Mouse (Mus musculus): ENCODE results near the gene Gm34653.
"Not testable (repeated sequence)": the region's sequence is repeated elsewhere in the genome, so short reads cannot be mapped to it uniquely, and the experiment has no call there.

The Gm34653 gene

DNA sequence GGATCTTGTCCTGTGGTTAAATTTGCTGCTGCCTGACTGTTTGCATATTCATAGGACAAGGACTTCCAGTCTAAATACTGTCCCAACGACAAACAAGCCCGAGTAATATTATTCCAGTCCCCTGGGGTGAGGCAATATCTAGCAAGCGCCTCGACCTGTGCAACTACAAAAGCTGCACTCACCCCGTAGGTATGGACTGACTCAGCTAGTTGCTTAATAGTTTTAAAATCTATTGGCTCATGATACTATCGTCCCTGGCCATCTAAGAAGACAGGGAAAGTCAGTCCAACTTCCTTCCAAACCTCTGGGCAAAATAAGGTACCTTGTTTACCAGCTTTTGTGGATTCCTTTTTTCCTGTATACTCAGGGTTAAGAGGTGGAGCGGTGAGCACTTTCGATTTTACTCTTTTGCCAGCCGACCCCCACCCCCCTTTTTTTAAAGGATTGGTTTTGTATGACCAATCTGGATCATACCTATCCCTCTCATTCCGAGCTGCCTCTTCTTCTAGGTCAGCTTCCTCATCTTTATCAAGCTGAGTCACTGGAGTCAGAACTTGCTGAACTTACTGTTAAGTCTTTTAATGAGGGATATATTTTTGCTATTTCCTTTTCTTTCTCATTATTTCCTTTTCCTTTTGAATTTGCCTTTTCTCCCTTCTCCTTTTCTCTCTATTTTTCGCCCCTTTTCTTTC lies at the start of gene Gm34653:
Gene Gm34653, plus strand, starts transcription at position 242 of the 692 bp plus-strand sequence.
- DNase-seq (ENCODE audit: low read depth, low spot score), result not testable (repeated sequence)

GRCm38 (mm10) chr2:34783064-34784020 lies 49.5 kb upstream of the Gm34653 start:
- DNase-seq (ENCODE audit: low read depth, low spot score), result no peak

- no peak for DNase-seq (ENCODE audit: low read depth, low spot score)
Measured at GRCm38 (mm10) chr2:34784085-34784484, 48.7 kb upstream of the Gm34653 start.

DNA sequence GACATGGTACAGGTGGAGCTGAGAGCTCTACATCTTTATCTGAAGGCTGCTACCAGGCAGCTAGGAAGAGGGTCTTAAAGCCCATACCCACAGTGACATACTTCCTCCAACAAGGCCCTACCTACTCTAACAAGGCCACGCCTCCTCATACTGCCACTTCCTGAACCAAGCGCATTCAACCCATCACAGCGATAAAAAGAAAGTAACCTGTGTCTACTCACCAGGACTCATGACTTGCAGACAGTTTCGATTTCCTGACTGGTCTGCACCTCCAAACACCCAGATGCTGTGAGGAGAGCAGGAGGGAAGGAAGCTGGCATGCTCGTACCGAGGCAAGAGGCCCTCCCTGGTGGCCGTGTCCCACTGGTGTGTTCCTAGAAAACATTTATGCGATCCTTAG lies 42.5 kb upstream of the Gm34653 start:
- no peak for DNase-seq (ENCODE audit: low read depth, low spot score)

DNA sequence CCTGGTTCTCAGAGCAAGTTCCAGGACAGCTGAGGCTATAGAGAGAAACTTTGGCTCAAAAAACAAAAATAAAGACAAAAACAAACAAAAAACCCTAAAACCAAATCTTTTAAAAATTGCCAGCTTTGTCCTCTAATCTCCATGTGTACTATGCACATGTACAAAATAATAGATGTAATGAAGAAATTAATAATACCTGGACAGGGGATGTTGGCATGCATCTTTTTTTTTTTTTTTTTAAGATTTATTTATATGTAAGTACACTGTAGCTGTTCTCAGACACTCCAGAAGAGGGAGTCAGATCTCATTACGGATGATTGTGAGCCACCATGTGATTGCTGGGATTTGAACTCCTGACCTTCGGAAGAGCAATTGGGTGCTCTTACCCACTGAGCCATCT lies 40.3 kb upstream of the Gm34653 start:
- DNase-seq (ENCODE audit: low read depth, low spot score), result not testable (repeated sequence)

- no peak for DNase-seq (ENCODE audit: low read depth, low spot score)
Measured at GRCm38 (mm10) chr2:34794511-34794910, 38.3 kb upstream of the Gm34653 start.

- DNase-seq (ENCODE audit: low read depth, low spot score), result no peak
Measured at GRCm38 (mm10) chr2:34795426-34795825, 37.4 kb upstream of the Gm34653 start.

DNA sequence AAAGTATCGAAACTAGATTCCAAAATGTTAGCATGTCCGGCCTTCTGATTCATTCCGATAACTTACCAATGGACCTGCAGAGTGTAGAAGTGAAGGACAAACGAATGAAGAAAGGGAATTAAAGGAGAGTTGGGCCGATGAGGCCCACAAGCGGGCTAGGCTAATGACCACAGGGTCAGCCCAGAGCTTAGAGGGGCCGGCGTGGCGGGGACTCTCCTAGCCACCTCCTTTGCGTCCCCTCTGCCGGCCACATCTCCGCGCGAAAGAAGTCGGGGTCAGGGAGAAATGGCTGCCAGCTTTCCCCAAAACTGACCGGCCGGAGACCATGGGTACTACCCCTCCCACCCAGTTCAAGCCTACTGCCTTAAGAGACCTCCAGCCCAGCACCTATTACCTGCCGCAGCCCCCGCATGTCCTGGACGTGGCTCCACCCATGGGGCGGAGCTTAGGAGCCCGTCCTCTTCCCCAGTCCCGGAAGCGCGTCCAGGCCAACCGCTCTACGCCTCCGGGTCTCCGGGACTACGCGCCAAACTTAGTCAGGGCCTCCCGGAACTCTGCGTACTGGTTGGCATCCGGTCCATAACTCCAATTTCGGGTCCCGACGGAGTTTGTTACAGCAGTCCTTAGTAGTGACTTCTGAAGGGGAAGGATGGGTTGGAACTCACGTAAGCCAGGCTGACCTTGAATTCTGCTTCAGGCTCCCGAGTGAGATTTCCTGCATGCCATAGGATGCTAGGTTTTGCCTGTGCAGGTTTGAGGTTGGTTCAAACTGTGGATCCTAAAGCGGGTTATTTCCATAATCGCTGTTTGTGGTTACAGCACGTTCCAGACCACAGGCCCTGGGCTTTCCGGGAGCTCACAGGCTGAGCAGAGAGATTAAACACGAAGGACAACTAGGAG lies 33.2 kb upstream of the Gm34653 start, which contains the start of gene Rabepk:
Gene Rabepk, minus strand, starts transcription at position 556 of the 900 bp plus-strand sequence.
- peak; percentile 63 for DNase-seq (ENCODE audit: low read depth, low spot score)

- DNase-seq (ENCODE audit: low read depth, low spot score), result no peak
Measured at GRCm38 (mm10) chr2:34800371-34800770, 32.4 kb upstream of the Gm34653 start.

GRCm38 (mm10) chr2:34801516-34802482 lies 31.0 kb upstream of the Gm34653 start:
- peak; percentile 98 for DNase-seq (ENCODE audit: low read depth, low spot score)

- not testable (repeated sequence) for DNase-seq (ENCODE audit: low read depth, low spot score)
Measured at GRCm38 (mm10) chr2:34802565-34803245, 30.1 kb upstream of the Gm34653 start.

DNA sequence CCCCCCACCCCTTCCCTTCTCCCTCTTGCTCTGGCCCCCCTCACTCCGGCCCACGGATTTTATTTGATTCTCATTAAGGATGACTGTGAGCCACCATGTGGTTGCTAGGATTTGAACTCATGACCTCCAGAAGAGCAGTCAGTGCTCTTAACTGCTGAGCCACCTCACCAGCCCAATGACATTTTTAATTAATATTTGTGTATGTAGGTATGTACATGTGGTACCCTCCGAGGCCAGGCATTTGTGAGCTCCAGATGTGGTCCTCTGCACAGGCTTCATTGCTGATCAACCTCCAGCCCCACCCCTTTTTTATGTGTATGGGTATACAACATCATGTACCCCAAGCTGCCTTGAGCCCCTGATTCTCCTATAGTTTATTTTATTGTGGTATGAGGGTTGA lies 29.1 kb upstream of the Gm34653 start:
- no peak for DNase-seq (ENCODE audit: low read depth, low spot score)

DNA sequence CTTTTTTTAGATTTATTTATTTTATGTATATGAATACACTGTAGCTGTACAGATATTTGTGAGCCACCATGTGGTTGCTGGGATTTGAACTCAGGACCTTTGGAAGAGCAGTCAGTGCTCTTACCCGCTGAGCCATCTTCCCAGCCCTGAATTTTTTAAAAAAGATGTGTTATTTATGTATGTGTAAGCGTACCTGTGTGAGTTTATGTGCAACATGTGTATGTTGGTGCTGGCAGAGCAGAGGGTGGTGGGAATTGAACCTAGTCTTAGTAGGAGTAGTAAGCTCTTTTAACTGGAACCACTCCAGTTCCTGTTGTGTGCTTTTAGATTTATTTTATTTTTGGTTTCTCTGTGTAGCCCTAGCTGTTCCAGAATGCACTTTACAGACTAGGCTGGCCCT lies 28.6 kb upstream of the Gm34653 start:
- no peak for DNase-seq (ENCODE audit: low read depth, low spot score)

DNA sequence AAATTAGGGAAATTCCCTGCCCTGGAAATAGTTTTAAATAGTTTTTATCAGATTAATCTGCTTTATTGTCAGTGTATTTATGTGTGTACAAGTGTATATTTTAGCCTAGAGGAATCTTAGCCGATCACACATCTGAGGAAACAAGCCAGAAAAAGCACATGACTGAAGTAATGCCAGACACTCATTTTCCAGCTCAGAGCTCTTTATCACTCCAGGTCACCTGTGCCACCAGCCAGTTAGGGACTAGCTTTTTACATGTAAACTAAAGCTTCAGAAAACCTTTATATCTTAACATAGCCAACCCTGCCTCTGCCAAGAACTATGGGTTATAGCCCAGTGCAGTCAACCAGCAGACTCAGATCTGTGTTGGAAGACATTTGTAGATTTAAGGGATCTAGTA lies 28.0 kb upstream of the Gm34653 start:
- DNase-seq (ENCODE audit: low read depth, low spot score), result no peak

- DNase-seq (ENCODE audit: low read depth, low spot score), result no peak
Measured at GRCm38 (mm10) chr2:34805364-34805950, 27.4 kb upstream of the Gm34653 start.

DNA sequence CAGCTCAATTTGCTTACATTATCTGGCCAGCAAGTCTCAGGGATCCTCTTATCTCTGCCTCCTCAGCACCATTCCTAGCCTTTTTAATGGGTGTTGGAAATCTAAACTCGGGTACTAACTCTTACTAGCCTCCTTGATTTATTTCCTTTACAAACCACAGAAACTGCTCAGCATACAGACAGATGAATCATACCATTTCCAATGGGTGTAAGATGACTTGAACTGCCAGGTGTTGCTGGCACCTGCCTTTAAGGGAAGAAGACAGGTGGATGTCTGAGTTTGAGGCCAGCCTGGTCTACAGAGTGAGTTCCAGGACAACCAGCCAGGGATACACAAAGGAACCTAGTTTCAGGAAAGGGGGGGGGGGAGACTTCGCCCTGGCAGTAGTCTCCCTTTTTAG lies 24.8 kb upstream of the Gm34653 start:
- no peak for DNase-seq (ENCODE audit: low read depth, low spot score)

DNA sequence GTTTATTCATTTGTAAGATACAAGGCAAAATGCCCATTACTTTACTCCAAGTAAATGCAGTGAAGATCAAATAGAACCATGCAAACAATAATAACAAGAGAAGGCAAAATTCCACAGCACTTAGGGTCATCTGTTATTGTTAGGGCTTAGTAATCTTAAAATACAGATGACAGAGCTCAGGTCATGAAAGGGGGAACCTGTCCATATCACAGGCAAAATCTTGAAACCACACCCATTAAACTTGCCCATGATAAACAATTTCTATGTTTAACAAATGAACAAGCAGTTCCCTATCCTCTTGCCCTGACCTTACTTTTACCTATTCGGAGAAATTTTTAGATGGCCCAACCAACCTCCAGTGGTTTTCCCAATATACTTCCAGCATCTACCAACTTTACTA lies 23.2 kb upstream of the Gm34653 start:
- no peak for DNase-seq (ENCODE audit: low read depth, low spot score)

- DNase-seq (ENCODE audit: low read depth, low spot score), result no peak
Measured at GRCm38 (mm10) chr2:34810775-34811174, 22.0 kb upstream of the Gm34653 start.

DNA sequence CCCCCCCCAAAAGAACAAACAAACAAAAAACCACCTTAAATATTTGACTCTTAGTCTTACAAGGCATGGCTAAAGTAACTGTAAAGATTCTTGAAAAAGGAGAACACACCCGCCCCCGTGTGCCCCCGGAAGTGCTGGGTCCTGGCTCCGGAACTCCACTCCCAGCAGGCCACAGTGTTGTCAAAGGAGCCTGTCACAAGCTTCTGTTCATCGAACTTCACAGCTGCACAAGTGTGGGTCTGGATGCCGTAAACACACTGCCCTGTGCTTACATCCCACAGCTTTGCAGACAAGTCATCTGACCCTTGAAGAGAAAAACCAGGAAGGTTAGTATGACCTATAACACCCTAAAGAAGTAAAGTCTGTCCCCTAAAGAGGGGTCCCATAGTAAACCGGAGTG lies 20.1 kb upstream of the Gm34653 start:
- no peak for DNase-seq (ENCODE audit: low read depth, low spot score)

All from retina, adult 2 months (tissue).